Mouse (Mus musculus) A20 (cell line): Measurements from ENCODE around the gene Tubd1.
A peak's percentile ranks its signal among the peaks of the same experiment; 100 is the strongest.

Experiments used
- DNase-seq: peaks from one replicate; pipeline ENCODE4 v3.0.0-alpha.2; 2011; ENCODE audit warnings: low read depth, low spot score

Tubd1 gene

DNA sequence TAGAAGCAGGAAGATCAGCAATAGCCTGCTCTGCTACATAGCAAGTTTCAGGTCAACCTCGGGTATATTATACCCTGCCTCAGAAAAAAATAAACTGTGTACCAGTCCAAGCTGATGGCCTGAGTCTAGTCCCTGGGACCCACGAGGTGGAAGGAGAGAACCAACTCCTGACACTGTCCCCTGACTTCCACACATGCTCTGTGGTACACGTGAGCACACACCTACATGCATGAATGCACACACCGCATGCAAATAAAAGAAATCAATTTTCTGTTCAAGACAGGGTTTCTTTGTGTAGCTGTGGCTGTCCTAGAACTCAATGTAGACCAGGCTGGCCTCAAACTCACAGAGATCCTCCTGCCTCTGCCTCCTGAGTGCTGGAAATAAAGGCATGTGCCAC, 13.5 kb downstream of the Tubd1 start:
- peak; percentile 65 for DNase-seq

- DNase-seq = peak; percentile 71
Measured at GRCm38 (mm10) chr11:86568425-86568824, 23.6 kb downstream of the Tubd1 start.

GRCm38 (mm10) chr11:86570261-86570746, 25.5 kb downstream of the Tubd1 start:
- DNase-seq = no peak

- DNase-seq = no peak
Measured at GRCm38 (mm10) chr11:86571047-86571855, 26.5 kb downstream of the Tubd1 start.

GRCm38 (mm10) chr11:86571871-86572270, 27.1 kb downstream of the Tubd1 start:
- no peak for DNase-seq

- peak; percentile 41 for DNase-seq
Measured at GRCm38 (mm10) chr11:86572623-86573022, 27.8 kb downstream of the Tubd1 start.

- DNase-seq = no peak
Measured at GRCm38 (mm10) chr11:86573646-86574231, 28.9 kb downstream of the Tubd1 start.

- DNase-seq = no peak
Measured at GRCm38 (mm10) chr11:86574408-86574807, 29.6 kb downstream of the Tubd1 start.

- DNase-seq = no peak
Measured at GRCm38 (mm10) chr11:86575632-86576378, 31.0 kb downstream of the Tubd1 start.

- peak; percentile 64 for DNase-seq
Measured at GRCm38 (mm10) chr11:86577231-86577630, 32.4 kb downstream of the Tubd1 start.

DNA sequence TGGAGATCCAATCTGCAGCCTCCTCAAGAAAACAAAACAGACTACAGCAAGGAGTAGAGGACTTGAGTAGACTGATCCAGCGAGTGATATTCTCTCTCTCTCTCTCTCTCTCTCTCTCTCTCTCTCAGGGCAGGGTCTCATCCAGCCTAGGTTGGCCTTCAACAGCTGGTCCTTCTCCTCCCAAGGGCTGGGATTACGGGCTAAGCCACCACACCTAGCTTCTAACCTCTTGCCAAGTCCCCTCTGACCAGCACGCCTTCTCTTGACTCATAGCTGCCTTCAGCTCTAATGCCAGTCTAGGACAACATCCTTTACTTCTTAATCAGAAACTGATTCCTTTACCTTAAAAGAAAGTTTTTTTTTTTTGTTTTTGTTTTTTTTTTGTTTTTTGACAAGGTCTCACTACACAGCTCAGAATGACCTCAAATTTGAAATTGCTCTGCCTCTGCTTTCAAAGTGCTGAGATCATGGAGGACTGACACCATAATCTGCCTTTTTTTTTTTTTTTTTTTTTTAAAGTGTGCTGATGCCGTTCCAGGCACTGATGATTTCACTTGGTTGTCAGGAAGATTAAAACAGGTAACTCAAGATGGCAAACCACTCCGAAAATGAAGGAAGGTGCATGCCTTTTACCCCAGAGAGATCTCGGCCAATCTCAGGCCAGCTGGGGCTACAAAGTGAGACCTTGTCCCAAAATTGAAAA, 33.5 kb downstream of the Tubd1 start:
- peak; percentile 27 for DNase-seq

GRCm38 (mm10) chr11:86578809-86579730, 34.3 kb downstream of the Tubd1 start:
- peak; percentile 29 for DNase-seq

DNA sequence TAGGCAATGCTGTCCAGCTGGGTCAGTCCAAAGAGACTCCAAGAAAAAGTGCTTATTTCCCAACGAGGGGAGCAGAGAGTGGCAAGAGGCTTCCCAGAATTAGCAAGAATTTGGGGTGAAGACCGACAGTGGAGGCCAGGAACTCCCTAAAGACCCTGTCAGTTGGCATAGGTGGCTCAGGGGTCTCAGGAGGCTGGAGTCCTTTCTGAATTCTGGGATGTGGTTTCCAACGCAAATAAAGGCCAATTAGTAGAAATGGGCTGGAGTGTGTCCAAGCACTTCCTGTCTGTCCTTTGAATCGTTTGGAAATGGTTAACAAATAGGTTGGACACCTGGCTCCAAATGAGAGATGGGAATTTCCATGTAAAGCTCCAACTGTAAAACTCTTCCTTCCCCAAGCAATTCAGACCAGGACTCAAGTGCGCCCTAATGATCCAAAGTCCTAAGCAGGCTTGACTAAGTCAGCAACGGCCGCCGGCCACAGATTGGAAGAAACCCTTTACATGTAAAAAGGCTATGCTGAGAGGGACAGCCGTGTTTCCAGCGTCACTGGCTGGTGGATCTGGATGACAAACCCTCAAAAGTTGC, 35.0 kb downstream of the Tubd1 start:
- no peak for DNase-seq

- DNase-seq = peak; percentile 88
Measured at GRCm38 (mm10) chr11:86580319-86581113, 35.7 kb downstream of the Tubd1 start.

- peak; percentile 91 for DNase-seq
Measured at GRCm38 (mm10) chr11:86581250-86581753, 36.5 kb downstream of the Tubd1 start.

- DNase-seq = peak; percentile 84
Measured at GRCm38 (mm10) chr11:86581943-86582542, 37.3 kb downstream of the Tubd1 start.

GRCm38 (mm10) chr11:86582543-86583260, 37.9 kb downstream of the Tubd1 start:
- DNase-seq = peak; percentile 81

DNA sequence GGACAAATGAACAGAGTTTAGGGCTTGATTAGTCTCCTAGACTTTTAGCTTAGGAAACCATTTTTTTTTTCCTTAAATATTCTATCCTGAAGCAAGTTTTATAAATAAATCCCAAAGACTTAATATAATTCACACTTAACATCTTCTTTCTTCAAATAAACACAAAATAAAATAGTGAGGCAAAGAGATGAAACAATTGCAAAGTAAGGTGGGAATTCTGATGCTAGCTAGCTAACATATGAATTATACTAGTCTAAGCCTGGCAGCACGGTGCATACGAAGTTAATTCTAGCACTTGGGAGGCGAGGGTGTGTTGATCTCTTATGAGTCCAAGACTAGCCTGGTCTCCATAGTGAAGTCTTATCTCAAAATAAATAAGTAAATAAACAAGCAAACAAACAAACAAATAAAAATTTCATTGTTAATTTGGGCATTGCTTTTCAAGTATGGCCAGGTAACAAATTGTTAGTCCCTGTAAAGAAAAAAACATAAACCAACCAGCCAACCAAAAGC, 38.6 kb downstream of the Tubd1 start:
- DNase-seq = peak; percentile 56
